Mouse (Mus musculus): Measurements from ENCODE around the gene Gpr162. TPM values are rescaled to one million over a fixed set of nuclear protein-coding genes. Genes with fewer than 3 reads are reported as not detected.
"Not testable (repeated sequence)": the region's sequence is repeated elsewhere in the genome, so short reads cannot be mapped to it uniquely, and the experiment has no call there.

Gene Gpr162
- polyA plus RNA-seq, 1 experiment from 2014 or later, result 0.92 TPM

DNA sequence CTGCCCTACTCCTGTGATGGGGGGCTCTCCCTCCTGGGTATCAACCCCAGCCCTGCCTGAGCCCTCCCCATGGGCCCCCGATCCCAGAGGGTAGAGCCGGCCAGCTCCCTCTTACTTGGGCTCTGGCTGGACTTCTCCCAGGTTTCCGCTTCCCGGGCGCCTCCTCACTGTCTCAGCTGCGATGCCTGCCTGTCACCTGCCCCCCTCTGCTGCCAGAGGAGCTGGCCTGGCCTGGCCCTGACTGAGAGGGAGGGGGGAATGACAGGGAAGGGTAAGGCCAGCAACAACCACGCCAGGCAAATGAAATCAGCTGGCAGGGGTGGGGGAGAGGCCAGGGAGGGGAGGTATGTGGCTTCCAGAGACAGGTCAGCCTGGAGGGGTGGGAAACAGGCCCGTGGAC, 24.0 kb downstream of the Gpr162 start:
- Histone ChIP-seq H3K9me3 (ENCODE audit: control insufficient read depth, low read length) (no peaks in the 10 kb centered on the region), H3K4me2 (ENCODE audit: low read depth, severe bottlenecking) (no peak overlapping the region; the same call in 1 of the 2 replicates), H3K27me3 (ENCODE audit: control insufficient read depth, insufficient read depth, low read length) (no peaks in the 10 kb centered on the region), H3K4me1 (ENCODE audit: control insufficient read depth, insufficient read depth, low read length) (peaks cover 29% of the 10 kb centered on the region), H3K36me3 (ENCODE audit: control insufficient read depth, insufficient read depth, low read length) (peaks cover 2% of the 10 kb centered on the region; the same call in 1 of the 2 replicates), H3K4me3 (ENCODE audit: low read depth, low read length) (0 out of 2 replicates have a peak overlapping the region, but pooled peaks have one; percentile 2), H3K9ac (ENCODE audit: low read length) (peak overlapping the region; percentile 1; the same call in 1 of the 2 replicates), H3K27ac (replicated peaks; ENCODE audit: low read depth, low read length) (no peak overlapping the region)
- 9% methylated on average over 8 of the region's 8 CpGs for WGBS
- ATAC-seq (ENCODE audit: insufficient number of reproducible peaks, low FRiP score, low TSS enrichment, low read depth), result no peak
- DNase-seq (ENCODE audit: low spot score), result no peak

DNA sequence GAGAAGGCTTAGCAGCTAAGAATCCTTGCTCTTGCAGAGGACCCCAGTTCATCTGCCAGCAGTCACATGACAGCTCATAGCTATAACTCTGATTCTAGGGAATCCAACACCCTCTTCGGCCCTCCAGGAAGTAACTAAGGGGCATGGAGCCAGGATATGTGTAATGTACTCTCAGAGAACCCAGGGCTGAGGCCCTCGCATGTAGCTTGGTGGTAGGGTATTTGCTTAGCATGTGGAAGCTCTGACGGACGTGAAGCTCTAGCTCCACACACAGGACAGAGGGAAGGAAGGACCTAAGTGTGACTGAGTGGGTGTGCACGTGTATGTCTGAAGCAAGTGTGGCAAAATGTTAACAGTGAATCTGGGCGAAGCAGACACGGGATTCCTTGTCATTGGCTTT, 27.4 kb downstream of the Gpr162 start:
- H3K9ac ChIP-seq (ENCODE audit: low read length), result no peak overlapping the region
- no peaks in the 10 kb centered on the region for H3K9me3 ChIP-seq (ENCODE audit: control insufficient read depth, low read length)
- H3K4me2 ChIP-seq (ENCODE audit: low read depth, severe bottlenecking), result no peak overlapping the region
- H3K27me3 ChIP-seq (ENCODE audit: control insufficient read depth, insufficient read depth, low read length), result no peaks in the 10 kb centered on the region
- peaks cover 30% of the 10 kb centered on the region for H3K4me1 ChIP-seq (ENCODE audit: control insufficient read depth, insufficient read depth, low read length)
- no peak overlapping the region for H3K27ac ChIP-seq (replicated peaks; ENCODE audit: low read depth, low read length)
- ATAC-seq (ENCODE audit: insufficient number of reproducible peaks, low FRiP score, low TSS enrichment, low read depth) (no peak), DNase-seq (ENCODE audit: low spot score) (no peak)
- H3K36me3 ChIP-seq (ENCODE audit: control insufficient read depth, insufficient read depth, low read length), result peaks cover 20% of the 10 kb centered on the region
- no peak overlapping the region for H3K4me3 ChIP-seq (ENCODE audit: low read depth, low read length)
- WGBS, result 80% methylated on average over 7 of the region's 7 CpGs

DNA sequence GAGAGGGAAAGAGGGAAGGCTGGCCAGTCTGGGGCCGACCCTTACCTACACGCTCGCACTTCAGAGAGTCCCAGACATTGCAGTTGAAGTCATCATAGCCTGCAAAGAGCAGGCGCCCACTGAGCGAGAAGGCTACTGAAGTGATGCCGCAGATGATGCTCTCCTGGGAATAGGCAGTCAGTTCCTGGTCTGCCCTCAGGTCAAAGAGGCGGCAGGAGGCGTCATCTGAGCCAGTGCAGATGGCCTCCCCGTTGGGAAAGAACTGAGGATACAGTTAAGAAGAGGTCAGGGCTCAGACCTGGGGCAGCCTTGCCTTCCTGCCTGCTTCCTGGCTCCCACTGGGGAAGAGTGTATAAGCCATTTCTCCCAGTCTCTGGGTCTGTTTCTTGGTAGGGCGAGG, 28.3 kb downstream of the Gpr162 start:
- no peak overlapping the region for H3K4me3 ChIP-seq (ENCODE audit: low read depth, low read length)
- H3K9me3 ChIP-seq (ENCODE audit: control insufficient read depth, low read length), result no peaks in the 10 kb centered on the region
- H3K36me3 ChIP-seq (ENCODE audit: control insufficient read depth, insufficient read depth, low read length), result peaks cover 19% of the 10 kb centered on the region
- peak overlapping the region; percentile 17 for H3K9ac ChIP-seq (ENCODE audit: low read length)
- DNase-seq (ENCODE audit: low spot score) (no peak), ATAC-seq (ENCODE audit: insufficient number of reproducible peaks, low FRiP score, low TSS enrichment, low read depth) (no peak)
- H3K27me3 ChIP-seq (ENCODE audit: control insufficient read depth, insufficient read depth, low read length), result no peaks in the 10 kb centered on the region
- peaks cover 32% of the 10 kb centered on the region for H3K4me1 ChIP-seq (ENCODE audit: control insufficient read depth, insufficient read depth, low read length)
- H3K27ac ChIP-seq (replicated peaks; ENCODE audit: low read depth, low read length), result no peak overlapping the region
- 38% methylated on average over 10 of the region's 10 CpGs for WGBS
- no peak overlapping the region for H3K4me2 ChIP-seq (ENCODE audit: low read depth, severe bottlenecking)

DNA sequence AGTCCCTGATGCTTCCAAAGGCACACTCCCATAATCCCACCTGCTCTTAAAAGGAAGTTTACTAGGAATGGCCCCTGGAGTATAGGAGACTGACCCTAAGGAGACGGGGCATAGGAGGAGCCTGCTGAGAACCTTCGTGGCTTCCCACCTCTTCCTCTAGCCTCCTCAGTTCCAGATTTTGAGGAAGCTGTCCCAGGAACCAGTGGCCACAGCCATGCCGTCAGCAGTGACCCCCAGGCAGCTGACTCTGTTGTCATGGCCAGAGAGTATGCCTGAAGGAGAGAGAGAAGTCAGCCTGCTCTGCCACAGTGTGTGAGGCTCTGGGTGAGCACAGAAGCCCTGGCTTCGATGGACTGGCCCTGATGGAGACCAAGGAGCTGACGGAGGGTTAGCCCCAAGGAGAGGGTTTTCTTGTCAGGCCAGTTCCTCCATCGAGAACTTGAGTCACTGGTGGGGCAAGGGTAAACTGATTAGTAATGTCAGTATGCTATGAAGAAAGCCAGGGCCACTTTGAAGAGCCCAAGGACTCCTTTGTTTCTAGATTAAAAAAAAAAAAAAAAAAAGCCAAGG, 29.2 kb downstream of the Gpr162 start:
- DNase-seq (ENCODE audit: low spot score) (no peak), ATAC-seq (ENCODE audit: insufficient number of reproducible peaks, low FRiP score, low TSS enrichment, low read depth) (no peak)
- Histone ChIP-seq H3K27ac (replicated peaks; ENCODE audit: low read depth, low read length) (no peak overlapping the region), H3K9ac (ENCODE audit: low read length) (peak overlapping the region; percentile 27; the same call in 1 of the 2 replicates), H3K36me3 (ENCODE audit: control insufficient read depth, insufficient read depth, low read length) (peaks cover 19% of the 10 kb centered on the region), H3K9me3 (ENCODE audit: control insufficient read depth, low read length) (no peaks in the 10 kb centered on the region), H3K27me3 (ENCODE audit: control insufficient read depth, insufficient read depth, low read length) (no peaks in the 10 kb centered on the region), H3K4me1 (ENCODE audit: control insufficient read depth, insufficient read depth, low read length) (peaks cover 26% of the 10 kb centered on the region), H3K4me2 (ENCODE audit: low read depth, severe bottlenecking) (no peak overlapping the region), H3K4me3 (ENCODE audit: low read depth, low read length) (no peak overlapping the region)
- WGBS, result 85% methylated on average over 6 of the region's 6 CpGs

DNA sequence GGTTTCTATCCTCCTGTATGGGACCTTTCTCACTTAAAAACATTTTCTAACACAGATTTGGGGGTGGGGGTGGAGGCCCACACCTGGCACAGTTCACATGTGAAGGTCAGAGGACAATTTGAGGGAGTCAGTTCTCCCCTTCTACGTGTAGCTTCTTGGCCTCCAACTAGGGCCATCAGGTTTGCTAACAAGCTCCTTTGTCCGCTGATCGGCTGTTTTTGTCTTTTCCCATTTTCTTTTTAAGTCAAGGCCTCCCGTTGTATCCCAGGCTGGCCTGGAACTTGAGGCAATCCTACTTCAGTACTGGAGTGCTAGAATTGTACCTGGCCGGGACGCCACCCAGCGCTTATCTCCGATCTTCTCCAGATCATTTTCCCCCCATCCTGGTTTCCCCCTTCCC, 32.1 kb downstream of the Gpr162 start:
- Histone ChIP-seq H3K4me3 (ENCODE audit: low read depth, low read length) (no peak overlapping the region), H3K9ac (ENCODE audit: low read length) (no peak overlapping the region), H3K27ac (replicated peaks; ENCODE audit: low read depth, low read length) (no peak overlapping the region), H3K36me3 (ENCODE audit: control insufficient read depth, insufficient read depth, low read length) (peaks cover 19% of the 10 kb centered on the region), H3K27me3 (ENCODE audit: control insufficient read depth, insufficient read depth, low read length) (no peaks in the 10 kb centered on the region), H3K9me3 (ENCODE audit: control insufficient read depth, low read length) (no peaks in the 10 kb centered on the region), H3K4me1 (ENCODE audit: control insufficient read depth, insufficient read depth, low read length) (peaks cover 14% of the 10 kb centered on the region; the same call in 1 of the 2 replicates), H3K4me2 (ENCODE audit: low read depth, severe bottlenecking) (no peak overlapping the region)
- DNase-seq (ENCODE audit: low spot score), result no peak
- whole genome bisulfite sequencing, result 92% methylated on average over 8 of the region's 8 CpGs
- no peak for ATAC-seq (ENCODE audit: insufficient number of reproducible peaks, low FRiP score, low TSS enrichment, low read depth)

DNA sequence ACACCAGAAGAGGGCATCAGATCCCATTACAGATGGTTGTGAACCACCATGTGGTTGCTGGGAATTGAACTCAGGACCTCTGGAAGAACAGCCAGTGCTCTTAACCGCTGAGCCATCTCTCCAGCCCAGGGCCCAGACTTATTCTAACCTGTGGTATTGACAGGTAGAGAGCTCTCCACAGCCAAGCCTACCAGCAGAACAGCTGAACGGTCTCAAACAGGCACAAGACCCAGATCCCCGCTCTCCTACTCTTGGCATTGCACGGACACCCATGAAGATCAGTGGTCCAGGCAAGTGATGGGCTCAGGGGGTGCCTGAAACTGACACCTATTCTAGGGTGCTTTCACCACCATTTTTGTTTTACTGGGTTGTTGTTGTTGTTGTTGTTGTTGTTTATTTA, 32.6 kb downstream of the Gpr162 start:
- Histone ChIP-seq H3K4me1 (ENCODE audit: control insufficient read depth, insufficient read depth, low read length) (peaks cover 14% of the 10 kb centered on the region; the same call in 1 of the 2 replicates), H3K4me2 (ENCODE audit: low read depth, severe bottlenecking) (peak overlapping the region; percentile 61; the same call in 1 of the 2 replicates), H3K36me3 (ENCODE audit: control insufficient read depth, insufficient read depth, low read length) (peaks cover 19% of the 10 kb centered on the region)
- not testable (repeated sequence) for H3K9me3 ChIP-seq (ENCODE audit: control insufficient read depth, low read length); DNase-seq (ENCODE audit: low spot score); H3K27me3 ChIP-seq (ENCODE audit: control insufficient read depth, insufficient read depth, low read length); ATAC-seq (ENCODE audit: insufficient number of reproducible peaks, low FRiP score, low TSS enrichment, low read depth); H3K27ac ChIP-seq (replicated peaks; ENCODE audit: low read depth, low read length); H3K4me3 ChIP-seq (ENCODE audit: low read depth, low read length); H3K9ac ChIP-seq (ENCODE audit: low read length)
- WGBS, result 94% methylated on average over 4 of the region's 4 CpGs

DNA sequence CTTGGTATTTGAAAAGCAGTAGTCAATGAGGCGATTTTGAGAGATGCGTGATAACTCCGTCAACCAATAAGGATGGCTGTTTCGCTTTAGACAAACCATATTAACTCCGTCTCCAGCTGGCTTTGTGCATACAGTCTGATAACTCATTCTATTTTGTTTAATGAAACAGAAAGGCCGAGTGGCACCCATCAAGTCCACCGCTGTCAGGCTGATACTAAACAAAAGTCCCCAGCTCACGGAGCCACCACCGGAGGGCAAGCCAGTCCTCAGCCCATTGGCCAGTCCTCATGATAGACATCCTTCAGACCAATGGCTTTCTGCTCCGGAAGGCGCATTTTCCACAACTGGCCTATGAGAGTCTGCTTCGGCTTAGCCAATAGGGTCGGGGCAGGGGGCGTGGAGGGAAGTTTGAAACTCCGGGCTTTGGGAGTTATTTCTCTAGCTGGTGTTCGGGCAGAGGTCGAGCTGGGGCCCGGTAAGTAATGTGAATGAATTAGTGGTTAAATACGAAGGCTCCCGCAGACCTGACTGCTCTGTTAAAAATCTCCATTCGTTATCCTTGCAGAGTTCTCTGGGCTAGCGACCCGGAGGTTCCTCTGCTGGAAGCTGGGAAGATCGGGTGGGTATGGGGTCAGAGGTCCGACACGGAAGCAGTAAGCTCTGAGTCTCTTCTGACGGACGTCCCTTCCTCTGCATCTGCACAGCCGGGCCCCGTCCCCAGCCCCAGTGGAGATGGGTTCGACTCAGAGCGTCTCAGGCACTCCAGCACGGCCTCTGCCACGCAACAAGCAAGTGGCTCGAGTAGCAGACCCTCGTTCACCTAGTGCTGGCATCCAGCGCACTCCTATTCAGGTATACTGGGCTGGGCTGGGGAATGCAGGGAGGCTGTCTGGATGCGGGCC, 33.7 kb downstream of the Gpr162 start:
- Histone ChIP-seq H3K4me2 (ENCODE audit: low read depth, severe bottlenecking) (peak overlapping the region; percentile 61), H3K9me3 (ENCODE audit: control insufficient read depth, low read length) (no peaks in the 10 kb centered on the region), H3K4me3 (ENCODE audit: low read depth, low read length) (peak overlapping the region; percentile 71), H3K27ac (replicated peaks; ENCODE audit: low read depth, low read length) (peak overlapping the region; percentile 61; the same call in 1 of the 2 replicates), H3K9ac (ENCODE audit: low read length) (peak overlapping the region; percentile 68), H3K27me3 (ENCODE audit: control insufficient read depth, insufficient read depth, low read length) (no peaks in the 10 kb centered on the region), H3K36me3 (ENCODE audit: control insufficient read depth, insufficient read depth, low read length) (peaks cover 20% of the 10 kb centered on the region), H3K4me1 (ENCODE audit: control insufficient read depth, insufficient read depth, low read length) (peaks cover 6% of the 10 kb centered on the region; the same call in 1 of the 2 replicates)
- peak; percentile 85 for ATAC-seq (ENCODE audit: insufficient number of reproducible peaks, low FRiP score, low TSS enrichment, low read depth)
- under 1% methylated on average over 38 of the region's 38 CpGs for WGBS
- peak; percentile 92 for DNase-seq (ENCODE audit: low spot score)
